Mouse (Mus musculus) CH12.LX (cell line): ENCODE measurements at regions not wholly inside any gene's neighbourhood (a gene's known extent, or its start where the extent isn't known, plus 50 kb on each side); places are given as distances from the start of the nearest gene placed in this dataset.

ENCODE experiments used
- DNase-seq: peaks from one replicate; pipeline ENCODE4 v3.0.0-alpha.2; 2013; ENCODE audit errors: extremely low read depth
- H3K27ac ChIP-seq: 2 replicates; pipeline ENCODE4 v1.5.1; 2012; ENCODE audit warnings: low read depth, mild to moderate bottlenecking, control low read depth, moderate library complexity; ENCODE audit not compliant: insufficient read depth
- H3K27me3 ChIP-seq: replicated peaks from 2 replicates; pipeline ENCODE3; 2012; ENCODE audit warnings: inconsistent platforms
- H3K36me3 ChIP-seq, 2 experiments: replicated peaks in 1 of 2; 2 replicates each; pipeline versions ENCODE3 to v1.6.1; 2012; ENCODE audit warnings: inconsistent platforms in 1 of 2, low read length in 1 of 2, mild to moderate bottlenecking in 1 of 2, mixed read lengths in 1 of 2, moderate library complexity in 1 of 2; ENCODE audit not compliant: control insufficient read depth in 1 of 2, insufficient read depth in 1 of 2
- H3K4me1 ChIP-seq, 2 experiments: 2 replicates each; pipeline ENCODE4 v1.6.1; 2012; ENCODE audit warnings: inconsistent platforms in 1 of 2, moderate library complexity in 1 of 2; ENCODE audit not compliant: insufficient read depth in 2 of 2, control insufficient read depth in 1 of 2
- H3K4me2 ChIP-seq: 2 replicates; pipeline ENCODE4 v1.6.1; 2012; ENCODE audit warnings: low read depth, mild to moderate bottlenecking, control low read depth; ENCODE audit not compliant: poor library complexity, insufficient read depth, severe bottlenecking
- H3K4me3 ChIP-seq, 3 experiments: fragments of 150-350 bp in 1 of 3; sonication (generic) in 1 of 3; replicated peaks in 1 of 3; 2 replicates each; pipeline versions ENCODE3 to v1.5.1; 2011 to 2012; ENCODE audit warnings: low read depth in 2 of 3, low read length in 2 of 3, mild to moderate bottlenecking in 2 of 3, moderate library complexity in 2 of 3, control low read depth in 1 of 3, improper control_type of control experiment in 1 of 3, inconsistent platforms in 1 of 3, mixed read lengths in 1 of 3; ENCODE audit not compliant: poor library complexity in 1 of 3
- H3K79me2 ChIP-seq: replicated peaks from 2 replicates; pipeline ENCODE4 v1.6.1; 2012; ENCODE audit warnings: mild to moderate bottlenecking, moderate library complexity; ENCODE audit not compliant: control insufficient read depth, poor library complexity, insufficient read depth, severe bottlenecking; ENCODE audit errors: extremely low read depth
- H3K9ac ChIP-seq: 2 replicates; pipeline ENCODE4 v1.6.1; 2012; ENCODE audit warnings: low read depth, mild to moderate bottlenecking, control low read depth, moderate library complexity; ENCODE audit not compliant: insufficient read depth
- H3K9me3 ChIP-seq: replicated peaks from 2 replicates; pipeline ENCODE3; 2012; ENCODE audit warnings: low read length, inconsistent platforms, mixed read lengths
- BHLHE40 ChIP-seq: IDR thresholded peaks from 2 replicates; pipeline ENCODE4 v1.6.1; 2011; ENCODE audit warnings: mild to moderate bottlenecking, low read depth, low read length, improper control_type of control experiment
- CHD1 ChIP-seq: IDR thresholded peaks from 2 replicates; pipeline ENCODE4 v1.6.1; 2012; ENCODE audit warnings: low read depth, low read length, improper control_type of control experiment, inconsistent platforms
- CHD2 ChIP-seq: IDR thresholded peaks from 2 replicates; pipeline ENCODE4 v1.6.1; 2011; ENCODE audit warnings: low read length, improper control_type of control experiment
- E2F4 ChIP-seq: IDR thresholded peaks from 2 replicates; pipeline ENCODE4 v1.6.1; 2011; ENCODE audit warnings: low read depth, low read length, improper control_type of control experiment; ENCODE audit not compliant: insufficient replicate concordance
- ELF1 ChIP-seq: IDR thresholded peaks from 2 replicates; pipeline ENCODE4 v1.6.1; 2014; ENCODE audit warnings: low read depth, mild to moderate bottlenecking, inconsistent platforms, low read length, improper control_type of control experiment
- EP300 ChIP-seq: IDR thresholded peaks from 2 replicates; pipeline ENCODE4 v1.6.1; 2011; ENCODE audit warnings: low read length, improper control_type of control experiment
- ETS1 ChIP-seq: conservative IDR thresholded peaks from 2 replicates; pipeline ENCODE4 v1.6.1; 2012; ENCODE audit warnings: low read depth, mild to moderate bottlenecking, inconsistent platforms, low read length, improper control_type of control experiment, moderate library complexity
- HCFC1 ChIP-seq: IDR thresholded peaks from 2 replicates; pipeline ENCODE4 v1.6.1; 2012; ENCODE audit warnings: low read depth, mild to moderate bottlenecking, inconsistent platforms, low read length, improper control_type of control experiment
- JUN ChIP-seq: IDR thresholded peaks from 2 replicates; pipeline ENCODE4 v1.6.1; 2011; ENCODE audit warnings: low read depth, mild to moderate bottlenecking, low read length, improper control_type of control experiment, moderate library complexity; ENCODE audit not compliant: insufficient read depth
- JUND ChIP-seq: conservative IDR thresholded peaks from 2 replicates; pipeline ENCODE4 v1.6.1; 2011; ENCODE audit warnings: low read depth, low read length, improper control_type of control experiment
- MAX ChIP-seq: IDR thresholded peaks from 2 replicates; pipeline ENCODE4 v1.6.1; 2011; ENCODE audit warnings: low read length, improper control_type of control experiment
- MAZ ChIP-seq: IDR thresholded peaks from 2 replicates; pipeline ENCODE4 v1.6.1; 2012; ENCODE audit warnings: low read depth, mild to moderate bottlenecking, inconsistent platforms, low read length, improper control_type of control experiment, moderate library complexity
- MXI1 ChIP-seq: IDR thresholded peaks from 2 replicates; pipeline ENCODE4 v1.6.1; 2011; ENCODE audit warnings: mild to moderate bottlenecking, low read depth, low read length, improper control_type of control experiment
- MYC ChIP-seq: IDR thresholded peaks from 2 replicates; pipeline ENCODE4 v1.6.1; 2011; ENCODE audit warnings: low read depth, mild to moderate bottlenecking, improper control_type of control experiment, low read length
- NELFE ChIP-seq: IDR thresholded peaks from 2 replicates; pipeline ENCODE4 v1.6.1; 2011; ENCODE audit warnings: low read depth, low read length, improper control_type of control experiment
- POLR2A ChIP-seq: IDR thresholded peaks from 2 replicates; pipeline ENCODE4 v1.6.1; 2011; ENCODE audit warnings: low read depth, mild to moderate bottlenecking, improper control_type of control experiment, low read length
- POLR2AphosphoS2 ChIP-seq: IDR thresholded peaks from 2 replicates; pipeline ENCODE4 v1.6.1; 2011; ENCODE audit warnings: low read depth, low read length, improper control_type of control experiment
- UBTF ChIP-seq: IDR thresholded peaks from 2 replicates; pipeline ENCODE4 v1.6.1; 2012; ENCODE audit warnings: low read depth, mild to moderate bottlenecking, inconsistent platforms, low read length, improper control_type of control experiment, moderate library complexity
- ZMIZ1 ChIP-seq: IDR thresholded peaks from 2 replicates; pipeline ENCODE4 v1.6.1; 2012; ENCODE audit warnings: low read depth, mild to moderate bottlenecking, inconsistent platforms, low read length, improper control_type of control experiment
- ZNF384 ChIP-seq: IDR thresholded peaks from 2 replicates; pipeline ENCODE4 v1.6.1; 2012; ENCODE audit warnings: low read depth, low read length, improper control_type of control experiment, inconsistent platforms
- dilution Hi-C: fragments of 300-500 bp; cut with MboI; formaldehyde crosslinking; loops from 2 replicates; pipeline ENCODE4 v1.14.3; 2020; ENCODE audit warnings: low sequenced_read_pairs; ENCODE audit not compliant: extremely low pct_unique_long_range_greater_than_20kb, extremely low pct_ligation_motif_present
- in situ Hi-C: fragments of 300-500 bp; cut with MboI; formaldehyde crosslinking; loops from 3 replicates; pipeline ENCODE4 v1.14.3; 2019; ENCODE audit warnings: low sequenced_read_pairs, low pct_ligation_motif_present, low pct_unique_long_range_greater_than_20kb, mixed read lengths

GRCm38 (mm10) chr12:39885366-39885765, 152.5 kb downstream of the Arl4a start:
- Histone ChIP-seq H3K4me3 (no peak overlapping the region), H3K79me2 (no peaks in the 10 kb centered on the region), H3K36me3 (no peaks in the 10 kb centered on the region), H3K9ac (no peak overlapping the region), H3K4me1 (peaks cover 0 to 2% of the 10 kb centered on the region in 2 experiments; a peak in 1 of 4 replicates), H3K9me3 (no peaks in the 10 kb centered on the region), H3K27ac (no peak overlapping the region), H3K4me2 (no peak overlapping the region), H3K27me3 (no peaks in the 10 kb centered on the region)
- TF ChIP-seq ZMIZ1 (no peak), UBTF (no peak), JUND (no peak), CHD1 (no peak), ETS1 (no peak), BHLHE40 (no peak), HCFC1 (no peak), ZNF384 (no peak), POLR2AphosphoS2 (no peak), JUN (no peak), MYC (no peak), CHD2 (no peak), MXI1 (no peak), E2F4 (no peak), MAX (no peak), POLR2A (no peak), EP300 (no peak), MAZ (no peak), ELF1 (no peak), NELFE (no peak)
- in situ Hi-C loops (no loop called here), dilution Hi-C loops (no loop called here)
- DNase-seq: no peak

GRCm38 (mm10) chr12:39880309-39880708, 157.5 kb downstream of the Arl4a start:
- in situ Hi-C loops: no loop called here
- Histone ChIP-seq H3K27ac (no peak overlapping the region), H3K27me3 (no peaks in the 10 kb centered on the region), H3K4me2 (no peak overlapping the region), H3K4me3 (no peak overlapping the region), H3K9ac (no peak overlapping the region), H3K36me3 (no peaks in the 10 kb centered on the region), H3K9me3 (no peaks in the 10 kb centered on the region), H3K4me1 (no peaks in the 10 kb centered on the region), H3K79me2 (no peaks in the 10 kb centered on the region)
- no peak for DNase-seq
- no peak for TF ChIP-seq JUN
- no peak for TF ChIP-seq POLR2AphosphoS2
- dilution Hi-C loops: no loop called here
